Mouse (Mus musculus) liver, embryonic 11.5 days (tissue): ENCODE results near the gene Slc25a19. TPM values are rescaled to one million over a fixed set of nuclear protein-coding genes. Genes with fewer than 3 reads are reported as not detected.
A peak's percentile ranks its signal among the peaks of the same experiment; 100 is the strongest.

Source experiments
- ATAC-seq: fragments of 200-750 bp; cut with Nextera tagmentation; replicated peaks from 2 replicates; pipeline ENCODE4 v1.8.0; 2017; ENCODE audit warnings: moderate number of reproducible peaks, mild to moderate bottlenecking, moderate TSS enrichment, moderate library complexity; ENCODE audit not compliant: low FRiP score
- DNase-seq: peaks from one replicate; pipeline ENCODE4 v3.0.0-alpha.2; 2017; ENCODE audit warnings: low spot score
- H3K27ac ChIP-seq: fragments of 300-500 bp; sonication (generic); 2 replicates; pipeline ENCODE4 v1.5.1; 2014; ENCODE audit warnings: mild to moderate bottlenecking, low read depth, low read length, control low read depth
- H3K27me3 ChIP-seq: fragments of 300-500 bp; sonication (generic); replicated peaks from 2 replicates; pipeline ENCODE4 v1.6.1; 2014; ENCODE audit warnings: low read length, mixed read lengths; ENCODE audit not compliant: control insufficient read depth, insufficient read depth
- H3K36me3 ChIP-seq: fragments of 300-500 bp; sonication (generic); 2 replicates; pipeline ENCODE4 v1.6.1; 2014; ENCODE audit warnings: mild to moderate bottlenecking, low read length, moderate library complexity, mixed read lengths; ENCODE audit not compliant: control insufficient read depth, insufficient read depth
- H3K4me1 ChIP-seq: fragments of 300-500 bp; sonication (generic); replicated peaks from 2 replicates; pipeline ENCODE4 v1.6.1; 2014; ENCODE audit warnings: low read length, mixed read lengths; ENCODE audit not compliant: control insufficient read depth, insufficient read depth
- H3K4me2 ChIP-seq: fragments of 300-500 bp; sonication (generic); 2 replicates; pipeline ENCODE4 v1.6.1; 2014; ENCODE audit warnings: mild to moderate bottlenecking, control low read depth, moderate library complexity
- H3K4me3 ChIP-seq: fragments of 300-500 bp; sonication (generic); 2 replicates; pipeline ENCODE4 v1.5.1; 2014; ENCODE audit warnings: low read depth, low read length, control low read depth
- H3K9ac ChIP-seq: fragments of 300-500 bp; sonication (generic); 2 replicates; pipeline ENCODE4 v1.6.1; 2014; ENCODE audit warnings: low read depth, low read length, control low read depth
- H3K9me3 ChIP-seq: fragments of 300-500 bp; sonication (generic); 2 replicates; pipeline ENCODE4 v1.6.1; 2016; ENCODE audit warnings: low read length, inconsistent platforms, mixed read lengths; ENCODE audit not compliant: control insufficient read depth
- WGBS: fragments of 180-500 bp; shearing (Covaris S2); extraction: QIAGEN DNeasy Blood & Tissue Kit; methylation state at CpG from one replicate; pipeline ENCODE4 v1.1.7; 2014; 5-methylcytosine and 5-hydroxymethylcytosine counted together
- polyA plus RNA-seq: library from polyadenylated mRNA; unstranded; fragments of >200 nt; fragmentation: Nextera tagmentation; extraction: Ambion mirVana; gene quantifications from 2 replicates; pipeline ENCODE4 v1.2.1, GENCODE M21; 2014

Gene Slc25a19
- polyA plus RNA-seq, 1 experiment from 2014 or later: 30.9 TPM

GRCm38 (mm10) chr11:115618732-115619516 is 9.2 kb downstream of the Slc25a19 start:
- Histone ChIP-seq H3K27me3 (no peaks in the 10 kb centered on the region), H3K9me3 (no peaks in the 10 kb centered on the region), H3K36me3 (peaks cover 32% of the 10 kb centered on the region), H3K27ac (no peak overlapping the region; the same call in 1 of the 2 replicates), H3K4me1 (peaks cover 6% of the 10 kb centered on the region; the same call in 1 of the 2 replicates), H3K4me2 (no peak overlapping the region), H3K4me3 (no peak overlapping the region), H3K9ac (no peak overlapping the region)
- no peak for ATAC-seq
- no peak for DNase-seq
- WGBS: 90% methylated on average over 16 of the region's 16 CpGs

- no peaks in the 10 kb centered on the region for H3K9me3 ChIP-seq
- H3K36me3 ChIP-seq: peaks cover 32% of the 10 kb centered on the region
- no peak overlapping the region for H3K9ac ChIP-seq
- no peak overlapping the region for H3K4me3 ChIP-seq
- no peak overlapping the region for H3K27ac ChIP-seq
- H3K4me1 ChIP-seq: peaks cover 12% of the 10 kb centered on the region
- ATAC-seq (no peak), DNase-seq (no peak)
- no peaks in the 10 kb centered on the region for H3K27me3 ChIP-seq
- H3K4me2 ChIP-seq: no peak overlapping the region
- WGBS: 84% methylated on average over 2 of the region's 2 CpGs
Observed at GRCm38 (mm10) chr11:115618001-115618400, 10.1 kb downstream of the Slc25a19 start.

- Histone ChIP-seq H3K9me3 (no peaks in the 10 kb centered on the region), H3K4me2 (no peak overlapping the region), H3K4me3 (no peak overlapping the region), H3K27me3 (no peaks in the 10 kb centered on the region), H3K27ac (no peak overlapping the region), H3K9ac (no peak overlapping the region), H3K4me1 (peaks cover 14% of the 10 kb centered on the region), H3K36me3 (peaks cover 25% of the 10 kb centered on the region)
- DNase-seq: no peak
- no peak for ATAC-seq
- 86% methylated on average over 6 of the region's 6 CpGs for WGBS
Observed at GRCm38 (mm10) chr11:115616893-115617292, 11.2 kb downstream of the Slc25a19 start.

- Histone ChIP-seq H3K36me3 (peaks cover 24% of the 10 kb centered on the region), H3K4me1 (peaks cover 17% of the 10 kb centered on the region), H3K27ac (no peak overlapping the region), H3K27me3 (no peaks in the 10 kb centered on the region), H3K9ac (no peak overlapping the region), H3K4me2 (no peak overlapping the region), H3K9me3 (no peaks in the 10 kb centered on the region), H3K4me3 (no peak overlapping the region)
- 93% methylated on average over 7 of the region's 7 CpGs for WGBS
- DNase-seq (no peak), ATAC-seq (no peak)
Observed at GRCm38 (mm10) chr11:115616371-115616770, 11.7 kb downstream of the Slc25a19 start.

- no peaks in the 10 kb centered on the region for H3K9me3 ChIP-seq
- WGBS: 88% methylated on average over 6 of the region's 6 CpGs
- no peak overlapping the region for H3K4me2 ChIP-seq
- H3K4me3 ChIP-seq: no peak overlapping the region
- DNase-seq: no peak
- H3K9ac ChIP-seq: no peak overlapping the region
- no peak overlapping the region for H3K27ac ChIP-seq
- peaks cover 17% of the 10 kb centered on the region for H3K4me1 ChIP-seq
- no peaks in the 10 kb centered on the region for H3K27me3 ChIP-seq
- ATAC-seq: no peak
- H3K36me3 ChIP-seq: peaks cover 19% of the 10 kb centered on the region
Observed at GRCm38 (mm10) chr11:115615875-115616274, 12.2 kb downstream of the Slc25a19 start.

- Histone ChIP-seq H3K9ac (no peak overlapping the region), H3K9me3 (no peaks in the 10 kb centered on the region), H3K27ac (no peak overlapping the region), H3K27me3 (no peaks in the 10 kb centered on the region), H3K4me3 (no peak overlapping the region), H3K4me2 (no peak overlapping the region), H3K4me1 (peaks cover 17% of the 10 kb centered on the region), H3K36me3 (peaks cover 14% of the 10 kb centered on the region)
- no peak for DNase-seq
- no peak for ATAC-seq
- 79% methylated on average over 15 of the region's 15 CpGs for WGBS
Observed at GRCm38 (mm10) chr11:115615108-115615825, 12.8 kb downstream of the Slc25a19 start.

- no peak overlapping the region for H3K4me2 ChIP-seq
- ATAC-seq (no peak), DNase-seq (no peak)
- H3K9me3 ChIP-seq: no peaks in the 10 kb centered on the region
- no peaks in the 10 kb centered on the region for H3K27me3 ChIP-seq
- H3K4me3 ChIP-seq: no peak overlapping the region; the same call in 1 of the 2 replicates
- H3K9ac ChIP-seq: no peak overlapping the region
- peaks cover 17% of the 10 kb centered on the region for H3K4me1 ChIP-seq
- 84% methylated on average over 10 of the region's 10 CpGs for WGBS
- H3K36me3 ChIP-seq: peaks cover 16% of the 10 kb centered on the region
- H3K27ac ChIP-seq: no peak overlapping the region
Observed at GRCm38 (mm10) chr11:115614346-115615107, 13.6 kb downstream of the Slc25a19 start.

- H3K4me1 ChIP-seq: peaks cover 17% of the 10 kb centered on the region
- peaks cover 18% of the 10 kb centered on the region for H3K36me3 ChIP-seq
- peak overlapping the region; percentile 98 for H3K27ac ChIP-seq
- ATAC-seq (peak; percentile 60), DNase-seq (no peak)
- under 1% methylated on average over 16 of the region's 16 CpGs for WGBS
- H3K9ac ChIP-seq: peak overlapping the region; percentile 81
- no peaks in the 10 kb centered on the region for H3K27me3 ChIP-seq
- no peaks in the 10 kb centered on the region for H3K9me3 ChIP-seq
- peak overlapping the region; percentile 86 for H3K4me2 ChIP-seq
- H3K4me3 ChIP-seq: peak overlapping the region; percentile 78
Observed at GRCm38 (mm10) chr11:115613138-115613945, 14.8 kb downstream of the Slc25a19 start.
